Mouse (Mus musculus) layer of hippocampus, adult 9-11 months (tissue): Measurements from ENCODE around the gene Borcs5.

Experiments
- DNase-seq: peaks from one replicate; pipeline ENCODE4 v3.0.0; 2022

Borcs5 gene

GRCm38 (mm10) chr6:134719156-134719555, 79.8 kb downstream of the Borcs5 start:
- DNase-seq: no peak

DNA sequence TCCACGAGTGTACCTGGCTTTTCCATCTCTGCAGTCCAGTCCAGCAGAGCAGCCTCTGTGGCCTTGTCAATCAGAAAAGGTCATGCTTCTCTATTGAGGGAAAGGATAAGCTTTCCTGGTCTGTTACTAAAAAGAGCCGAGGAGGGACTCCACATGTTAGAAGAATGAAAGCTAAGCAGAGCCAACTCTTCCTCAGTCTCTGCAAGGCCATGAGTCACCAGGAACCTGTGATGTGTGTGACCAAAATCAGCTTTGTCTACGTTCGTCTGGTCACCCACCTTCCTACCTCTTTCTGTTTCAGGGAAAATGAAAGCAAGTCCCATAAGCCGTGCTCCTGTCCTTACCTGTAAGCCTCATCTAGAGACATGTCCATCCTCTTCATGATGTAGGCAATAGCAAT, 80.8 kb downstream of the Borcs5 start:
- no peak for DNase-seq

DNA sequence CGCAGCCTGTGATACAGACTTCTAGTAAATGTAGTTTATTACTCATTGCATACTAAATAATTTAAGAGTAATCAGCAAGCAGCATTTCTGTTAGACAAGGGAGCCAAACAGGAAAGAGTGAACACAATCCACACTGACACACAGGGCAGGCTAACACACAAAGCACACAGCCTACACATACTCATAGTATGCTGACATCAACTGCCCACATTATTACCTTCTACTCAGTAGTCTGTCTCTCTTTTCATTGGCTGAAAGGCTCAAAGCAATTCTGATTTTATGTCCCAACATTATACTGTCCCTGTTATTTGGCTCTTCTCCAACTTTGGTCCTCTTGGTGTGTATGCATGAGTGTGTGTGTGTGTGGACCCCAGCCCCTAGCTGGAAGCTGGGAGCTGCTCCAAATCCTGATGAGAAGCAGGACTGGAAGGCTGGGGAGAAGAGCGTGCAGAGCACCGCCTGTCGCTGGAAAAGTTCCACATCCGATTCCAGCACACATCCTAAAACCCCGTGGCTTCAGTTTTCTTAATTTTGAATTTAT, 82.5 kb downstream of the Borcs5 start:
- no peak for DNase-seq

- DNase-seq: no peak
Measured at GRCm38 (mm10) chr6:134722906-134723305, 83.6 kb downstream of the Borcs5 start.

- no peak for DNase-seq
Measured at GRCm38 (mm10) chr6:134723326-134723725, 84.0 kb downstream of the Borcs5 start.

DNA sequence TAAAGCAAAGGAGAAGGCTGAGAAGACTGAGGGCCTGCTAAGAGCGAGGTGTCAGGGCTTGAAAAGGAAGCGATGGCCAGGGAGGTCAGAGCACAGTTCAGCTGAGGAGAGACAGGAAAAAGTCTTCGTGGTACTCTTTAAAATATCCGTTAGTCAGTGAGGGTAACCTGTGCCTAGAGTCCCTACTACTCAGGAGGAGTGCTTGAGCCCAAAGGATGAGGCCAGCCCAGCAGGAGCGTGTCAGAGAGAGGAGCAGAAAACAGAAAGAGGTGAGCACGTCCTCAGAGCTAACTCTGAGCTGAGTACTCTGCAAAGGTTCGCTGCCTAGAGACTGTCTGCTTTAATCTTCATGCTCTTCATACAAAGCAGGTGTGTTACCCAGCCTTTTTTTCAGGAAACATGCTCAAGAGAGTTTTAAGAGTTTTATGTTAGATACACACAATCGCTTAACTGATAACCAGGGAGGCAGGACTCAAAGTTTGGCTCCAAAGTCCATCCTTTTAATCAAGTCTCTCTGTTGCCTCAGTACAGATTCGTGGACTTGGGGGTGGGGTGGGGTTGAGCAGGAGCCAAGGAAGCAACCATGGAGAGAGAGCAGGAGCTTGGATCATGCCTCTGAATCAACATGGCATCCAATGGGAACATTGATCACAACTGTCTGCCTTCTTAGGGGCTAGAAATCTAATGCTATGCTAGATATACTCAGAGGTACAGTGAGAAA, 84.7 kb downstream of the Borcs5 start:
- no peak for DNase-seq

GRCm38 (mm10) chr6:134725406-134725805, 86.1 kb downstream of the Borcs5 start:
- no peak for DNase-seq

DNA sequence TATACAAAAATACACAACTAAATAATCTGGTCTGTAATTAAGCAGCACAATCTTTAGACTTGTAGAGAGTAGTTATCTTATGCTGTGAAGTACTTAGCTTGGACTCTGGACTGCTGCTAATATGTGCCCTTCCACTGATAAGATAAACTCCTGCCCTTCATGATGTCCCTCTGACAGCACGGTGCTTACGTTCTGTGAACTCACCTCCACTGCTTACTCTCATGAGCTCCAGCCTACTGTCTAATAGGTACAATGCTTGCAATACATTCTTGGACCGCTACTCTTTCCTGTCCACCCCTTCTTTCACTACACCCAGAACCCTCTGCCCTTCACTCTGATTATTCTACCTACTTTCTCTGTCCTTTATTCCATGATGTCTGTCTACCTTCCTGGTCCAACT, 91.7 kb downstream of the Borcs5 start:
- DNase-seq: no peak

DNA sequence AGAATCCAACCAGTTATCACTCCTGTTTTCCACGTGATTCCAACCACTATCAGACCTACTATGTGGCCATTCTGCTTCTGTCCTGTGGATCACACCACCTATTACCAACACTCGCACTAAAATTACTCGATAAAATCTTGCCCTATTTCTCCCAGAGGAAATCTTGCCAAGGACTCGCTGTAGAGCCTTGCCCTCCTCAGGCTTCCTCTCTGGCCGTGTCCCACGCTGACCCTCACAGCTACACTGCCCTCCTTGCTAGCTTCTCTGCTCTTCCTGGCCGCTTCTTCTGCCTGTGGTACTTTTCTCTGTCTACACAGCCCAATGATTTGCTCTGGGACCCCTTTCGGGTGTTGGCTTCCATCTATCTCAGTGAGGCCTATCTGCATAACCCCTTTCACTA, 93.5 kb downstream of the Borcs5 start:
- no peak for DNase-seq

- DNase-seq: no peak
Measured at GRCm38 (mm10) chr6:134733800-134734221, 94.5 kb downstream of the Borcs5 start.

- no peak for DNase-seq
Measured at GRCm38 (mm10) chr6:134736853-134737252, 97.5 kb downstream of the Borcs5 start.

- no peak for DNase-seq
Measured at GRCm38 (mm10) chr6:134743568-134743967, 104.3 kb downstream of the Borcs5 start.

DNA sequence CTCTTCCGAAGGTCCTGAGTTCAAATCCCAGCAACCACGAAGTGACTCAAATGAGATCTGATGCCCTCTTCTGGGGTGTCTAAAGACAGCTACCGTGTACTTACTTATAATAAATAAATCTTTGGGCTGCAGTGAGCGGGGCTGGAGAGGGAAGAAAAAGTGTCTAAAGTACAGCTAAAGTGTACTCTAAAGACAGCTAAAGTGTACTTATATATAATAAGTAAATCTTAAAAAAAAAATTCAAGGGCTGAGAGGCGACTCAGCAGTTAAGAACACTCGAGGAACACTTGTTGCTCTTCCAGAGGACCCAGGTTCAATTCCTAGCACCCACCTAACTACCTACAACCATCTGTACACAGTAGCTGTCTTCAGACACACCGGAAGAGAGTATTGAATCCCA, 106.6 kb downstream of the Borcs5 start:
- DNase-seq: no peak

DNA sequence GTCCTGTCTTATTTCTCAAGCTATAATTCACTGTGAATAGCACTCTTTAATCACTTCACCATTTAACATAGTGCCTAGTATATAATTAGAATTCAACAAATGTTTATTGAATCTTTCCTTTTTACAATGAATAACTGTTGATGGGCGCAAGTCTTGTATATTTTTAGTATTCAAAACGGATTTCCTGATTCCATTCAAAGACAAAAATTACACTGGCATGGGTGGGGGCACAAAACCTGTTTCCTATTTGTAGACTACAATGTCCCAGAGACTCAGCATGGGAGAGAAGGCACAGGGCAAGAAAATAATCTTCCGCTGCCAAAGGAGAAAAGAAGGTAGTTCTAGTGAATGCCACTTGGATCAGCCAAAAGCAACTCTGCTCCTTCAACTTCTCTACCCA, 108.8 kb downstream of the Borcs5 start:
- no peak for DNase-seq

DNA sequence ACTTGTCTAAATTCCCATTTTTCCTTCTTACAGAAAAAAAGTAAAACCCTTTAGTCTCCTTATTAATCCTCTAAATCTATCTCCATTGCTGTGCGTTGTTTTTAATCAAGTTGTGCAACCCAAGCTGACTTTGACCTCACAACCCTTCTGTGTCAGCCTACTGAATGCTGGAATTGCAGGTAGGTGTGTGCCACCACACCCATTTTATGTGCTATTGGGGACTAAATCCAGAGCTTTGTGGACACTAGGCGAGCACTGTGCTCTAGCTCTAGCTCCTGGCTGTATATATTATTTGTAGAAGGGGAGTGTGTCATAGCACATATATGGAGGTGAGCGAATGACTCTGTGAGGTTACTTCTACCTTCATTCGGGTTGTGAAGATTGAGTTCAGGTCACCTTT, 111.8 kb downstream of the Borcs5 start:
- no peak for DNase-seq

DNA sequence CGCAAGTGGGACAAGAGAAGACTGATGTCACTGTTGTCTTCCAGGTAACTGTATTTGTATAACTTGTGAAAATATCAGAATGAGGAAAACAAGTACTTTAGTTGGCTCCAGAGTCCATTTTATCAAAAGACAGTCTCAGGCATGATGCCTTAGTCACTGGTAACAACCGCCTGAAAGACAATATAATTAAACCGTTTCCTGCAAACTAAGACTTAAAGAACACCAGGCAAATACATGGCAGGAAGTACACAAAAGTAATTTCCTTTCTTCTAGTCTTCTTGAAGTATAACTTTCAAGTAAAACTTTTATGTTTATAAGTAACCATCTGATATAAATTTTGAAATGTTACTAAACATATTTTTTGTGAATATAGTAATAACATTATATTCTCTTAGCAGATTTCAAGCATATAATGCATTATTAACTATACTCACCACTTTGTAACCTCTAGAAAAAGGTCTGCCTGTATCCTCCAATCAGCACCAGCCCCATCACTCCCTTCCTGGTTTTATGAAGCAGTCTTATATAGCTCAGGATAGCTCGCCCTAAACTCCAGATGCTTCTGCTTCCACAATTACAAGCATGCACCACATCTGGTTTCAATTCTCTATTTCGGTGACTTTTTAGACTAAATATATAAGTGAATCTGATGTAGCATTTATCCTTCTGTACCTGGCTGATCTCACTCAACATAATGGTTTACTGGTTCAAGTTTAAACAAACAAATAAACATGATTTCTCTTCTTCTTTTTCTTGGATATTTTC, 112.8 kb downstream of the Borcs5 start:
- DNase-seq: no peak

GRCm38 (mm10) chr6:134753412-134753811, 114.1 kb downstream of the Borcs5 start:
- no peak for DNase-seq

DNA sequence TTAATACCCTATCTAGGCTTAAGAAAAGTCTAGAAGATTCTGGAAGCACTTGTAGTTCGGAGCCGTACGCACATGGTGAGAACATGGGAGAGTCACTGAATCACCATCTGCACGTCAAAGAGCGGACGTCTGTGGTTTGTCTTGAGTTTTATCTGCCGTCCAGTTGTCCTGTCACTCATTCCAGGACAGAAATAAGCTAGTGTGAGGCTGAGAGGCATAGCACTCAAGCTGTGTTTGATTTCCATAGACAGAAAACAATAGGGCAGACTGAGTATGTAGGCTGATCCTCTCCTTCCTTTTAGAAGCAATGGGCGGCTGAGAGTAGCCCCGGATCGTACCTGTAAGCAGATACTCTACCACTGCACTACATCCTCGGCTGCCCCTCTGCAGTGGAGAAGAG, 114.5 kb downstream of the Borcs5 start:
- no peak for DNase-seq

GRCm38 (mm10) chr6:134756058-134756457, 116.7 kb downstream of the Borcs5 start:
- DNase-seq: no peak
